Mouse (Mus musculus): ENCODE results near the gene Gtf3c1. TPM values are rescaled to one million over a fixed set of nuclear protein-coding genes. Genes with fewer than 3 reads are reported as not detected.

Gene Gtf3c1
- total and polyA plus RNA-seq, 3 experiments: 23.7 to 36.1 TPM; not detected in 1

DNA sequence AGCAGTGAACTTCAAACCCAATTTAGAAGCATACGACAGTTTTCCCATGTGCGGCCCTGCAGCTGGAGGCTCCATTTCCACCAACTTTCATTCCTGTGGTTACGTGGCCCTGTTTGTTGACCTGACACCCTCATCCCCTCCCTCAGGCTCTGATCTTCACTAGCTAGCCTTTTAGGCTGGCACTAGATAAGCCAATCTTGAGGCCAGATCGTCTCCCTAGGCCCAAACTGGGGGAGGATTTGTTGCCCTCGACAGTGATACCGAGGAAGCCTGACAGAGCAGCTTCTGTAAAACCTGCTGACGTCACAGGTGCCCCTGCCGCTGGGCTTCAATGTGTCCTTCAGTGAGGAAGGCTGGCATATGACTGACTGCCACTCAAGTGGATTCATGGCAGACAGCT lies 36.2 kb downstream of the Gtf3c1 start:
- H3K36me3 ChIP-seq (ENCODE audit: control insufficient read depth in 1 of 2, insufficient read depth in 2 of 2, low read length in 2 of 2): peaks cover 0 to 30% of the 10 kb centered on the region in 2 experiments; a peak in 2 of 4 replicates
- no peak overlapping the region for H3K4me3 ChIP-seq (ENCODE audit: control insufficient read depth in 1 of 2, insufficient read depth in 1 of 2, low read depth in 2 of 2, low read length in 2 of 2)
- H3K9ac ChIP-seq (ENCODE audit: control insufficient read depth, low read depth, low read length, poor library complexity, severe bottlenecking): no peak overlapping the region
- H3K27me3 ChIP-seq (ENCODE audit: control insufficient read depth in 1 of 2, insufficient read depth in 2 of 2, low read length in 2 of 2): no peaks in the 10 kb centered on the region
- H3K79me2 ChIP-seq (ENCODE audit: control insufficient read depth, insufficient read depth, low read length, poor library complexity): no peaks in the 10 kb centered on the region
- H3K4me1 ChIP-seq (ENCODE audit: control insufficient read depth in 1 of 2, insufficient read depth in 2 of 2, low read length in 2 of 2): no peaks in the 10 kb centered on the region
- no peak for DNase-seq (ENCODE audit: low read depth, low spot score)
- TF ChIP-seq ZNF384 (IDR thresholded peaks at IDR 0.05; ENCODE audit: low read depth, low read length) (no peak), TAL1 (IDR thresholded peaks at IDR 0.05; ENCODE audit: low read length) (no peak), TCF12 (IDR thresholded peaks at IDR 0.05; ENCODE audit: low read depth, low read length) (no peak), ELF1 (IDR thresholded peaks at IDR 0.05; ENCODE audit: low read depth, low read length) (no peak)
- no peak overlapping the region for H3K27ac ChIP-seq (ENCODE audit: control insufficient read depth, low read depth, low read length)
- H3K9me3 ChIP-seq (replicated peaks; ENCODE audit: insufficient read depth, low read length): no peaks in the 10 kb centered on the region

DNA sequence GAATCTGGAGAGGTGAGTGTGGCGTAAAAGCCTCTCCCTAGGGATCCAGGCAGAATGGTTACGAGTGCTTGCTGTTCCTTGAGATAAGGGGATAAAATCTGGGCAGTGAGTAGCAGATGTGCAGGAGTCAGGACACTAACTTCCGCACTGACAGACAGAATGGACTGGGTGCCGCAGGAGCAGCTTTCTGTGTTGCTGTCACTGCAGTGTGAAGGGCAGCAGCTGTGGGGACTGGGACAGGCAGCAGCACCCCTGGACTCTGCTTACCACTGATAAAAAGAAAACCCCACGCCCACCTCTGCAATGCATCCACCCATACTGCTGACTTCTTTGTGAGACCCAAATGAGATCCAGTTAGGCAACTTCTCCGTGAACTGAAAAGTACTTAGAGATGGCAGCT lies 36.7 kb downstream of the Gtf3c1 start:
- no peak for TF ChIP-seq HCFC1 (IDR thresholded peaks at IDR 0.05; ENCODE audit: low read depth, low read length)
- no peak for TF ChIP-seq ZKSCAN1 (IDR thresholded peaks at IDR 0.05; ENCODE audit: low read depth, low read length)
- no peak for TF ChIP-seq GABPA (IDR thresholded peaks at IDR 0.05; ENCODE audit: low read depth, low read length)
- no peak for TF ChIP-seq ELF1 (IDR thresholded peaks at IDR 0.05; ENCODE audit: low read depth, low read length)
- no peak for TF ChIP-seq NELFE (IDR thresholded peaks at IDR 0.05; ENCODE audit: low read depth, low read length)
- no peak for TF ChIP-seq ZC3H11A (IDR thresholded peaks at IDR 0.05; ENCODE audit: low read depth, low read length)
- no peak for TF ChIP-seq TAL1 (IDR thresholded peaks at IDR 0.05; ENCODE audit: low read length)
- no peak for TF ChIP-seq MYB (IDR thresholded peaks at IDR 0.05; ENCODE audit: low read depth, low read length)
- no peak for TF ChIP-seq MXI1 (IDR thresholded peaks at IDR 0.05; ENCODE audit: low read depth, low read length)
- TF ChIP-seq UBTF (IDR thresholded peaks at IDR 0.05; ENCODE audit: borderline replicate concordance, insufficient read depth, low read depth, low read length): no peak
- TF ChIP-seq USF1 (IDR thresholded peaks at IDR 0.05; ENCODE audit: low read depth, low read length): no peak
- TF ChIP-seq JUND (IDR thresholded peaks at IDR 0.05; ENCODE audit: low read depth, low read length): no peak
- no peak for TF ChIP-seq EP300 (IDR thresholded peaks at IDR 0.05; ENCODE audit: low read depth in 1 of 2, low read length in 2 of 2)
- TF ChIP-seq MAZ (IDR thresholded peaks at IDR 0.05; ENCODE audit: low read depth, low read length): no peak
- TF ChIP-seq MEF2A (IDR thresholded peaks at IDR 0.05; ENCODE audit: extremely low read depth, insufficient replicate concordance, low read depth, low read length, poor library complexity, severe bottlenecking): no peak
- Histone ChIP-seq H3K9ac (ENCODE audit: control insufficient read depth, low read depth, low read length, poor library complexity, severe bottlenecking) (no peak overlapping the region), H3K4me1 (ENCODE audit: control insufficient read depth in 1 of 2, insufficient read depth in 2 of 2, low read length in 2 of 2) (no peaks in the 10 kb centered on the region), H3K4me3 (ENCODE audit: control insufficient read depth in 1 of 2, insufficient read depth in 1 of 2, low read depth in 2 of 2, low read length in 2 of 2) (no peak overlapping the region), H3K36me3 (ENCODE audit: control insufficient read depth in 1 of 2, insufficient read depth in 2 of 2, low read length in 2 of 2) (peaks cover 0 to 30% of the 10 kb centered on the region in 2 experiments; a peak in 2 of 4 replicates), H3K9me3 (replicated peaks; ENCODE audit: insufficient read depth, low read length) (no peaks in the 10 kb centered on the region), H3K27me3 (ENCODE audit: control insufficient read depth in 1 of 2, insufficient read depth in 2 of 2, low read length in 2 of 2) (no peaks in the 10 kb centered on the region), H3K79me2 (ENCODE audit: control insufficient read depth, insufficient read depth, low read length, poor library complexity) (no peaks in the 10 kb centered on the region), H3K27ac (ENCODE audit: control insufficient read depth, low read depth, low read length) (no peak overlapping the region)
- no peak for DNase-seq (ENCODE audit: low read depth, low spot score)
